Mouse (Mus musculus) heart, postnatal 0 days (tissue): ENCODE measurements around the gene Vat1l. TPM values are rescaled to one million over a fixed set of nuclear protein-coding genes. Genes with fewer than 3 reads are reported as not detected.

ENCODE experiments used
- ATAC-seq: fragments of 200-750 bp; cut with Nextera tagmentation; 2 replicates; pipeline ENCODE4 v1.8.0; 2017; ENCODE audit warnings: low read depth, moderate number of reproducible peaks, moderate library complexity; ENCODE audit not compliant: insufficient read depth
- DNase-seq: peaks from one replicate; pipeline ENCODE4 v3.0.0-alpha.2; 2016; ENCODE audit warnings: low spot score
- H3K27ac ChIP-seq: fragments of 300-500 bp; sonication (generic); 2 replicates; pipeline ENCODE4 v1.5.1; 2014; ENCODE audit warnings: low read depth, mild to moderate bottlenecking
- H3K27me3 ChIP-seq: fragments of 300-500 bp; sonication (generic); 2 replicates; pipeline ENCODE4 v1.6.1; 2014; ENCODE audit warnings: low read length, mixed read lengths; ENCODE audit not compliant: control insufficient read depth, insufficient read depth
- H3K36me3 ChIP-seq: fragments of 300-500 bp; sonication (generic); replicated peaks from 2 replicates; pipeline ENCODE4 v1.6.1; 2014; ENCODE audit warnings: low read length, mixed read lengths; ENCODE audit not compliant: control insufficient read depth, insufficient read depth
- H3K4me1 ChIP-seq: fragments of 300-500 bp; sonication (generic); 2 replicates; pipeline ENCODE4 v1.6.1; 2014; ENCODE audit warnings: antibody characterized with exemption; ENCODE audit not compliant: control insufficient read depth, insufficient read depth
- H3K4me2 ChIP-seq: fragments of 300-500 bp; sonication (generic); 2 replicates; pipeline ENCODE4 v1.6.1; 2014; ENCODE audit warnings: low read depth, mild to moderate bottlenecking, low read length, moderate library complexity
- H3K4me3 ChIP-seq: fragments of 300-500 bp; sonication (generic); 2 replicates; pipeline ENCODE4 v1.5.1; 2014; ENCODE audit warnings: low read depth, low read length
- H3K9ac ChIP-seq: fragments of 300-500 bp; sonication (generic); replicated peaks from 2 replicates; pipeline ENCODE4 v1.6.1; 2014; ENCODE audit warnings: low read depth, low read length, mixed read lengths
- H3K9me3 ChIP-seq: fragments of 300-500 bp; sonication (generic); replicated peaks from 2 replicates; pipeline ENCODE4 v1.6.1; 2016; ENCODE audit warnings: low read length; ENCODE audit not compliant: control insufficient read depth
- CTCF ChIP-seq: IDR thresholded peaks from 2 replicates; pipeline ENCODE4 v1.5.1; 2016; ENCODE audit warnings: antibody characterized with exemption, control low read depth, low read depth
- EP300 ChIP-seq: IDR thresholded peaks from 2 replicates; pipeline ENCODE4 v1.6.1; 2016; ENCODE audit warnings: antibody characterized with exemption, low read depth
- WGBS: fragments of 180-500 bp; shearing (Covaris S2); extraction: QIAGEN DNeasy Blood & Tissue Kit; methylation state at CpG from one replicate; pipeline ENCODE4 v1.1.7; 2014; 5-methylcytosine and 5-hydroxymethylcytosine counted together
- polyA plus RNA-seq: library from polyadenylated mRNA; unstranded; fragments of >200 nt; fragmentation: Nextera tagmentation; extraction: Ambion mirVana; gene quantifications from 2 replicates; pipeline ENCODE4 v1.2.1, GENCODE M21; 2015
- total RNA-seq: library from RNA; depleted of rRNA; stranded (reverse); fragments of >200 nt; gene quantifications from 2 replicates; pipeline ENCODE4 v1.2.3, GENCODE M21; 2014; ENCODE audit warnings: low replicate concordance; rRNA removed

Gene Vat1l
- total and polyA plus RNA-seq, 2 experiments from 2014 or later: 0.05 to 1.2 TPM

GRCm38 (mm10) chr8:114401679-114402078, 196.3 kb downstream of the Vat1l start:
- no peak overlapping the region for H3K9ac ChIP-seq
- TF ChIP-seq CTCF (no peak), EP300 (no peak)
- no peaks in the 10 kb centered on the region for H3K36me3 ChIP-seq

GRCm38 (mm10) chr8:114411421-114411820, 206.0 kb downstream of the Vat1l start:
- no peak for TF ChIP-seq EP300
- TF ChIP-seq CTCF: no peak
- Histone ChIP-seq H3K27me3 (no peaks in the 10 kb centered on the region), H3K27ac (no peak overlapping the region), H3K4me2 (no peak overlapping the region), H3K9me3 (no peaks in the 10 kb centered on the region), H3K4me1 (no peaks in the 10 kb centered on the region), H3K36me3 (no peaks in the 10 kb centered on the region), H3K9ac (no peak overlapping the region), H3K4me3 (no peak overlapping the region)
- no peak for DNase-seq
- ATAC-seq: no peak
- 77% methylated on average over 3 of the region's 3 CpGs for WGBS

More at GRCm38 (mm10) chr8:114401679-114402078, 196.3 kb downstream of the Vat1l start:
- Histone ChIP-seq H3K27me3 (no peaks in the 10 kb centered on the region), H3K27ac (no peak overlapping the region), H3K4me3 (no peak overlapping the region), H3K4me1 (no peaks in the 10 kb centered on the region; the same call in 1 of the 2 replicates), H3K9me3 (no peaks in the 10 kb centered on the region), H3K4me2 (no peak overlapping the region)
- DNase-seq (no peak), ATAC-seq (no peak)
- WGBS: 67% methylated on average over 7 of the region's 7 CpGs

- TF ChIP-seq CTCF: no peak
- TF ChIP-seq EP300: no peak
Observed at GRCm38 (mm10) chr8:114417786-114418185, 212.4 kb downstream of the Vat1l start, which contains the start of gene Clec3a. Clec3a (plus strand) TSS chr8:114418086.

GRCm38 (mm10) chr8:114418486-114418885, 213.1 kb downstream of the Vat1l start:
- WGBS: 58% methylated on average over 5 of the region's 5 CpGs
- Histone ChIP-seq H3K4me1 (no peaks in the 10 kb centered on the region), H3K4me2 (no peak overlapping the region), H3K9ac (no peak overlapping the region), H3K9me3 (no peaks in the 10 kb centered on the region), H3K36me3 (no peaks in the 10 kb centered on the region), H3K27ac (no peak overlapping the region), H3K27me3 (no peaks in the 10 kb centered on the region), H3K4me3 (no peak overlapping the region)
- no peak for DNase-seq
- ATAC-seq: no peak
- TF ChIP-seq CTCF (no peak), EP300 (no peak)

More at GRCm38 (mm10) chr8:114417786-114418185, 212.4 kb downstream of the Vat1l start, which contains the start of gene Clec3a:
- 72% methylated on average over 8 of the region's 8 CpGs for WGBS
- no peak within 1 kb of the TSS for H3K4me3 ChIP-seq
- no peak within 1 kb of the TSS for H3K27ac ChIP-seq
- H3K36me3 ChIP-seq: no peaks in the 10 kb centered on the region
- no peak within 1 kb of the TSS for H3K4me2 ChIP-seq
- H3K27me3 ChIP-seq: no peaks in the 10 kb centered on the region
- ATAC-seq: no peak
- H3K4me1 ChIP-seq: no peaks in the 10 kb centered on the region
- DNase-seq: no peak
- H3K9me3 ChIP-seq: no peaks in the 10 kb centered on the region
- no peak within 1 kb of the TSS for H3K9ac ChIP-seq

GRCm38 (mm10) chr8:114418904-114419303, 213.5 kb downstream of the Vat1l start:
- H3K4me1 ChIP-seq: no peaks in the 10 kb centered on the region
- no peak overlapping the region for H3K4me3 ChIP-seq
- no peak overlapping the region for H3K27ac ChIP-seq
- no peak overlapping the region for H3K4me2 ChIP-seq
- no peaks in the 10 kb centered on the region for H3K36me3 ChIP-seq
- H3K9me3 ChIP-seq: no peaks in the 10 kb centered on the region
- no peak for ATAC-seq
- no peak overlapping the region for H3K9ac ChIP-seq
- H3K27me3 ChIP-seq: no peaks in the 10 kb centered on the region
- TF ChIP-seq EP300 (no peak), CTCF (no peak)
- no peak for DNase-seq
- 62% methylated on average over 6 of the region's 6 CpGs for WGBS

- Histone ChIP-seq H3K9ac (no peak overlapping the region), H3K4me1 (no peaks in the 10 kb centered on the region), H3K27ac (no peak overlapping the region), H3K4me3 (no peak overlapping the region), H3K27me3 (no peaks in the 10 kb centered on the region), H3K4me2 (no peak overlapping the region), H3K36me3 (no peaks in the 10 kb centered on the region), H3K9me3 (no peaks in the 10 kb centered on the region)
- TF ChIP-seq EP300 (no peak), CTCF (no peak)
- WGBS: 60% methylated on average over 4 of the region's 4 CpGs
- no peak for DNase-seq
- no peak for ATAC-seq
Observed at GRCm38 (mm10) chr8:114421544-114421943, 216.1 kb downstream of the Vat1l start.

Other genes with a start within 250 kb of the Vat1l start
- gene Nudt7, start 72.1 kb upstream of the Vat1l start, total RNA-seq: 25.3 and 30.8 TPM in 2 replicates
- 66.5 and 71.8 TPM in 2 replicates for gene Nudt7, start 72.1 kb upstream of the Vat1l start, polyA plus RNA-seq
- not detected in 2 replicates for gene Clec3a, start 212.5 kb downstream of the Vat1l start, total RNA-seq
- not detected in 2 replicates for gene Clec3a, start 212.5 kb downstream of the Vat1l start, polyA plus RNA-seq
- gene Wwox, start 234.0 kb downstream of the Vat1l start, total RNA-seq: 6.0 and 7.5 TPM in 2 replicates
- 7.2 and 9.6 TPM in 2 replicates for gene Wwox, start 234.0 kb downstream of the Vat1l start, polyA plus RNA-seq